Mouse (Mus musculus): ENCODE results near the gene Ndufb4. TPM values are rescaled to one million over a fixed set of nuclear protein-coding genes. Genes with fewer than 3 reads are reported as not detected.

The Ndufb4 gene
- polyA plus RNA-seq, 1 experiment from 2014 or later = 58.8 TPM

GRCm38 (mm10) chr16:37597412-37597811, 56.8 kb downstream of the Ndufb4 start:
- Histone ChIP-seq H3K36me3 (no peaks in the 10 kb centered on the region), H3K9me3 (no peaks in the 10 kb centered on the region), H3K27ac (no peak overlapping the region), H3K4me3 (replicated peaks) (no peak overlapping the region), H3K9ac (replicated peaks) (no peak overlapping the region), H3K4me2 (replicated peaks) (no peak overlapping the region), H3K27me3 (no peaks in the 10 kb centered on the region), H3K4me1 (replicated peaks) (no peaks in the 10 kb centered on the region)
- WGBS = 68% methylated on average over 5 of the region's 5 CpGs
- ATAC-seq = no peak

Other genes starting within 250 kb of the Ndufb4 start
- 40.2 and 40.8 TPM in 2 replicates for gene Gtf2e1, start 114.7 kb downstream of the Ndufb4 start, polyA plus RNA-seq (2015; fragmentation: Nextera tagmentation; extraction: Ambion mirVana)
- 25.3 and 29.8 TPM in 2 replicates for gene Rabl3, start 114.6 kb downstream of the Ndufb4 start, polyA plus RNA-seq (2015; fragmentation: Nextera tagmentation; extraction: Ambion mirVana)
- gene Hgd, start 74.3 kb downstream of the Ndufb4 start, polyA plus RNA-seq (2015; fragmentation: Nextera tagmentation; extraction: Ambion mirVana) = 0.17 TPM in 1 of 2 replicates, not detected in the other
- gene Fstl1, start 122.4 kb upstream of the Ndufb4 start, polyA plus RNA-seq (2015; fragmentation: Nextera tagmentation; extraction: Ambion mirVana) = 98.9 and 99.0 TPM in 2 replicates
- 0.19 and 0.24 TPM in 2 replicates for gene Gm36028, start 206.7 kb upstream of the Ndufb4 start, polyA plus RNA-seq (2015; fragmentation: Nextera tagmentation; extraction: Ambion mirVana)
- gene Lrrc58, start 213.9 kb upstream of the Ndufb4 start, polyA plus RNA-seq (2015; fragmentation: Nextera tagmentation; extraction: Ambion mirVana) = 41.3 and 43.1 TPM in 2 replicates

All from midbrain, embryonic 13.5 days (tissue).